Mouse (Mus musculus) MEL (cell line): Measurements from ENCODE around the gene Slirp.
A peak's percentile ranks its signal among the peaks of the same experiment; 100 is the strongest.

Experiments used
- BHLHE40 ChIP-seq: IDR thresholded peaks from 2 replicates; pipeline ENCODE4 v1.6.1; 2012; ENCODE audit warnings: low read depth, mild to moderate bottlenecking, inconsistent platforms, low read length, improper control_type of control experiment, borderline replicate concordance
- CHD2 ChIP-seq: IDR thresholded peaks from 2 replicates; pipeline ENCODE4 v1.6.1; 2011; ENCODE audit warnings: low read length, improper control_type of control experiment
- CTCF ChIP-seq, 3 experiments: IDR thresholded peaks in 2 of 3; conservative IDR thresholded peaks in 1 of 3; 2 replicates each; pipeline ENCODE4 v1.5.1; 2011 to 2012; ENCODE audit warnings: low read length in 3 of 3, low read depth in 2 of 3, mild to moderate bottlenecking in 2 of 3, improper control_type of control experiment in 1 of 3, inconsistent platforms in 1 of 3, mixed read lengths in 1 of 3, moderate library complexity in 1 of 3; ENCODE audit not compliant: control insufficient read depth in 1 of 3, insufficient read depth in 1 of 3, poor library complexity in 1 of 3, severe bottlenecking in 1 of 3
- EP300 ChIP-seq, 2 experiments: IDR thresholded peaks; 2 replicates each; pipeline ENCODE4 v1.6.1; 2011; ENCODE audit warnings: improper control_type of control experiment in 2 of 2, low read length in 2 of 2, low read depth in 1 of 2, mild to moderate bottlenecking in 1 of 2
- ETS1 ChIP-seq: IDR thresholded peaks from 2 replicates; pipeline ENCODE4 v1.6.1; 2012; ENCODE audit warnings: low read depth, mild to moderate bottlenecking, inconsistent platforms, low read length, improper control_type of control experiment, moderate library complexity
- GATA1 ChIP-seq: IDR thresholded peaks from 2 replicates; pipeline ENCODE4 v1.6.1; 2011; ENCODE audit warnings: low read depth, low read length, improper control_type of control experiment
- HCFC1 ChIP-seq: IDR thresholded peaks from 2 replicates; pipeline ENCODE4 v1.6.1; 2012; ENCODE audit warnings: low read depth, mild to moderate bottlenecking, inconsistent platforms, low read length, improper control_type of control experiment, moderate library complexity
- POLR2A ChIP-seq, 2 experiments: IDR thresholded peaks; 2 replicates each; pipeline ENCODE4 v1.6.1; 2011 to 2012; ENCODE audit warnings: low read length in 2 of 2, mild to moderate bottlenecking in 2 of 2, control low read depth in 1 of 2, improper control_type of control experiment in 1 of 2, low read depth in 1 of 2, moderate library complexity in 1 of 2; ENCODE audit not compliant: control insufficient read depth in 1 of 2, insufficient read depth in 1 of 2, poor library complexity in 1 of 2
- POLR2AphosphoS5 ChIP-seq: IDR thresholded peaks from 2 replicates; pipeline ENCODE4 v1.6.1; 2012; ENCODE audit warnings: low read depth, borderline replicate concordance, mild to moderate bottlenecking, inconsistent platforms, low read length, moderate library complexity, mixed read lengths
- RCOR1 ChIP-seq: IDR thresholded peaks from 2 replicates; pipeline ENCODE4 v1.6.1; 2012; ENCODE audit warnings: low read depth, mild to moderate bottlenecking, inconsistent platforms, low read length, improper control_type of control experiment
- SIN3A ChIP-seq: IDR thresholded peaks from 2 replicates; pipeline ENCODE4 v1.6.1; 2012; ENCODE audit warnings: low read length, improper control_type of control experiment, inconsistent platforms
- TCF12 ChIP-seq: IDR thresholded peaks from 2 replicates; pipeline ENCODE4 v1.6.1; 2014; ENCODE audit warnings: low read depth, mild to moderate bottlenecking, inconsistent platforms, low read length, improper control_type of control experiment, moderate library complexity
- ZC3H11A ChIP-seq: IDR thresholded peaks from 2 replicates; pipeline ENCODE4 v1.6.1; 2012; ENCODE audit warnings: low read depth, mild to moderate bottlenecking, inconsistent platforms, low read length, improper control_type of control experiment
- ZKSCAN1 ChIP-seq: IDR thresholded peaks from 2 replicates; pipeline ENCODE4 v1.6.1; 2012; ENCODE audit warnings: low read depth, mild to moderate bottlenecking, inconsistent platforms, low read length, improper control_type of control experiment, moderate library complexity

DNA sequence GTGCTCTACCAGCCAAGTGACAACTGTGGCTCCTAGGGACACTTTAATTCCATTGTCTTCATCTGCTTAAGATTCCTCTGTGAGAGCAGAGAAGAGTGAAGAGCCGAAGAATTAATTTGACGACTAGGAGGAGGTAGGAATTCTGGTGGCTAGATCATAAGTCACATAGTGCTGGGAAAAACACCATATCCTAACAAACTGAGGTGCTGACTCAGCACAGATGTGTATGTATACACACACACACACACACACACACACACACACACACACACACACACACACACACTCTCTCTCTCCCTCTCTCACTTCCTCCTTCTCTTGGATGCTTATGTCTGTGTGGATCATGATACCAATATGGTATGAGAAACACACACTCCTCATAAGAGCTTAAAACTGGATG is 15.4 kb upstream of the Slirp start:
- TF ChIP-seq SIN3A, result no peak
- peak in 1 of 2 experiments; percentile 7; a peak in 1 of 4 replicates for TF ChIP-seq POLR2A (IDR thresholded peaks at IDR 0.05; ENCODE audit: control insufficient read depth in 1 of 2, insufficient read depth in 1 of 2, low read depth in 1 of 2, low read length in 2 of 2, poor library complexity in 1 of 2)
- no peak for TF ChIP-seq HCFC1
- TF ChIP-seq GATA1, result no peak
- no peak for TF ChIP-seq CTCF (IDR thresholded peaks at IDR 0.05 in 2 of 3, conservative IDR thresholded peaks at IDR 0.05 in 1 of 3; ENCODE audit: control insufficient read depth in 1 of 3, insufficient read depth in 1 of 3, low read depth in 2 of 3, low read length in 3 of 3, poor library complexity in 1 of 3, severe bottlenecking in 1 of 3)
- no peak for TF ChIP-seq EP300 (IDR thresholded peaks at IDR 0.05; ENCODE audit: low read depth in 1 of 2, low read length in 2 of 2)
- TF ChIP-seq POLR2AphosphoS5, result no peak
- TF ChIP-seq BHLHE40, result no peak
- no peak for TF ChIP-seq ZKSCAN1
- TF ChIP-seq TCF12, result no peak
- TF ChIP-seq ETS1, result no peak
- TF ChIP-seq CHD2, result no peak
- no peak for TF ChIP-seq RCOR1
- no peak for TF ChIP-seq ZC3H11A
